Mouse (Mus musculus): ENCODE results near the gene Wls. TPM values are rescaled to one million over a fixed set of nuclear protein-coding genes. Genes with fewer than 3 reads are reported as not detected.
A peak's percentile ranks its signal among the peaks of the same experiment; 100 is the strongest.

The Wls gene
- 80.1 and 80.5 TPM in 2 replicates for polyA plus RNA-seq (2015; fragmentation: Nextera tagmentation; extraction: Ambion mirVana)

- Histone ChIP-seq H3K4me2 (peak within 1 kb of the TSS; percentile 93), H3K9me3 (no peaks in the 10 kb centered on the region), H3K36me3 (no peaks in the 10 kb centered on the region), H3K27ac (replicated peaks) (peak within 1 kb of the TSS; percentile 73), H3K9ac (peak within 1 kb of the TSS; percentile 75), H3K27me3 (0 out of 2 replicates have a peak, but pooled peaks cover 5% of the 10 kb centered on the region), H3K4me1 (replicated peaks) (peaks cover 20% of the 10 kb centered on the region), H3K4me3 (peak within 1 kb of the TSS; percentile 64)
- 0% methylated on average over 21 of the region's 21 CpGs for WGBS
- peak; percentile 93 for ATAC-seq (ENCODE audit: low read depth)
These were observed at the start of gene Wls for GRCm38 (mm10) chr3:159839481-159839880. TSS of gene Wls (plus strand) at chr3:159839672.

- no peaks in the 10 kb centered on the region for H3K4me1 ChIP-seq (replicated peaks)
- no peaks in the 10 kb centered on the region for H3K36me3 ChIP-seq
- H3K9me3 ChIP-seq, result no peaks in the 10 kb centered on the region
- H3K4me2 ChIP-seq, result no peak overlapping the region
- no peak overlapping the region for H3K27ac ChIP-seq (replicated peaks)
- WGBS, result 25% methylated on average over 2 of the region's 2 CpGs
- H3K9ac ChIP-seq, result no peak overlapping the region
- no peak for ATAC-seq (ENCODE audit: low read depth)
- no peaks in the 10 kb centered on the region for H3K27me3 ChIP-seq
- H3K4me3 ChIP-seq, result no peak overlapping the region
These were observed 49.7 kb upstream of the Wls start for GRCm38 (mm10) chr3:159789781-159790180.

DNA sequence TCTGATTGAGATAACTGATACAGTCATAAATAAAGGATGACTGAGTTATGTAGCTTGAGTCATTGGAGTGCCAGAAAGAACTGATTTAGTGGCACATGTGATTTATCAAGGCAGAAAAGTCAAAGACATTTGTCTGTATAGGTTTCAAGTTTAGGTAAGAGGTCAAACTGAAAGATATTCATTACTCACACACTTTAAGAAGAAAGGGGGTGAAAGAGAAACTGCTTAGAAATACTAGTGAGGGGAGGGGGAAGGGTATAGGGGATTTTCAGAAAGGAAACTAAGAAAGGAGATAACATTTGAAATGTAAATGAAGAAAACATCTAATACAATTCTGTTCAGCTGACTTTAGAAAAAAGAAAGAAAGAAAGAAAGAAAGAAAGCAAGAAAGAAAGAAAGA lies 7.9 kb upstream of the Wls start:
- peaks cover 8% of the 10 kb centered on the region; the same call in 1 of the 2 replicates for H3K9me3 ChIP-seq
- H3K36me3 ChIP-seq, result no peaks in the 10 kb centered on the region
- no peak for ATAC-seq (ENCODE audit: low read depth)
- H3K4me1 ChIP-seq (replicated peaks), result no peaks in the 10 kb centered on the region
- H3K27ac ChIP-seq (replicated peaks), result no peak overlapping the region
- H3K27me3 ChIP-seq, result no peaks in the 10 kb centered on the region
- H3K9ac ChIP-seq, result no peak overlapping the region
- no peak overlapping the region for H3K4me3 ChIP-seq
- no peak overlapping the region for H3K4me2 ChIP-seq

GRCm38 (mm10) chr3:159840002-159840816 lies 737 bp downstream of the Wls start:
- Histone ChIP-seq H3K4me1 (replicated peaks) (peaks cover 20% of the 10 kb centered on the region), H3K27ac (replicated peaks) (peak overlapping the region; percentile 73), H3K4me3 (peak overlapping the region; percentile 64), H3K4me2 (peak overlapping the region; percentile 93), H3K27me3 (0 out of 2 replicates have a peak, but pooled peaks cover 5% of the 10 kb centered on the region), H3K36me3 (no peaks in the 10 kb centered on the region), H3K9me3 (no peaks in the 10 kb centered on the region), H3K9ac (peak overlapping the region; percentile 75)
- under 1% methylated on average over 27 of the region's 27 CpGs for WGBS
- ATAC-seq (ENCODE audit: low read depth), result peak; percentile 78

GRCm38 (mm10) chr3:159840817-159841390 lies 1.4 kb downstream of the Wls start:
- 2% methylated on average over 12 of the region's 12 CpGs for WGBS
- Histone ChIP-seq H3K4me2 (peak overlapping the region; percentile 93), H3K4me1 (replicated peaks) (peaks cover 20% of the 10 kb centered on the region), H3K27me3 (0 out of 2 replicates have a peak, but pooled peaks cover 5% of the 10 kb centered on the region), H3K9ac (peak overlapping the region; percentile 75), H3K4me3 (peak overlapping the region; percentile 64), H3K27ac (replicated peaks) (0 out of 2 replicates have a peak overlapping the region, but pooled peaks have one; percentile 73), H3K9me3 (no peaks in the 10 kb centered on the region), H3K36me3 (no peaks in the 10 kb centered on the region)
- ATAC-seq (ENCODE audit: low read depth), result no peak

DNA sequence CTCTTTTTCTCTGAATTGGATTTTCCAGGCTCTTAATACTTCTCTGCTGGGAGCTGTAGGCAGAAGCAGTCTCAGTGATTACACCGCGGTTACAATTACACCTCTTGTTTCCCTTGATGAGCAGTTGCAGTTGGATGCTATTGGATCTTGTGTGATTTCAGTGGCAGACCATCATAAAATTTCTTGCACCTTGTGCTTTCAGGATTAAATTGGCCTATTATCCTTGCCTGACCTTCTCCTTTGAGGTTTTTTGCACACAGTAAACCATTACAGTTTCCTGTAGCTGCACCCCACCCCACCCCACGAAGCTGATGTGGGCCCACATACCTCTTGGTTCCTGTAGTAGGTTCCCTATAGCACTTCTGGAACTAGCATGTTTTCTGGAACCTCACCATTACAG lies 2.0 kb downstream of the Wls start:
- Histone ChIP-seq H3K27me3 (0 out of 2 replicates have a peak, but pooled peaks cover 5% of the 10 kb centered on the region), H3K9me3 (no peaks in the 10 kb centered on the region), H3K36me3 (no peaks in the 10 kb centered on the region), H3K4me3 (peak overlapping the region; percentile 64), H3K4me1 (replicated peaks) (peaks cover 20% of the 10 kb centered on the region), H3K4me2 (peak overlapping the region; percentile 93), H3K9ac (peak overlapping the region; percentile 75), H3K27ac (replicated peaks) (0 out of 2 replicates have a peak overlapping the region, but pooled peaks have one; percentile 10)
- ATAC-seq (ENCODE audit: low read depth), result no peak
- WGBS, result 2% methylated on average over 3 of the region's 3 CpGs

DNA sequence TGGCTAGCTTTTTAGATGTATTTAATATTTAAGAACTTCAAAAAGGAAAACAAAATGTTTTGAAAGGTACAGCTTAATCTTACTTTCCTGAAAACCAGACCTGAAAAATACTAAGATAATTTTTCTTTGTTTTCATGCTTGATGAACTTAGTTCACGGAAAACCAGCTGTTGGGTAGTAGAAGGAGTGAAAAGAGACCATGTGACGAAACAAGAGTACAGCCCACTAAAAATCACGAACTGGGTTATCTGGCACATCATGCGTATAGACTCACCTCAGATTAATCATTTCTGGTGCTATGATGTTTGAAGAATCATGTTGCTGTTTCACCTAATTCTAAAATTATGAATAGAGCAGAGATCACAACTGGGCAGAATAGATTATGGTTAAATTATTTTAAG lies 3.7 kb downstream of the Wls start:
- Histone ChIP-seq H3K27me3 (0 out of 2 replicates have a peak, but pooled peaks cover 5% of the 10 kb centered on the region), H3K4me2 (no peak overlapping the region)
- 81% methylated on average over 4 of the region's 4 CpGs for WGBS

GRCm38 (mm10) chr3:159847410-159848016 lies 8.0 kb downstream of the Wls start:
- H3K4me1 ChIP-seq (replicated peaks), result peaks cover 9% of the 10 kb centered on the region
- H3K4me3 ChIP-seq, result no peak overlapping the region
- no peak for ATAC-seq (ENCODE audit: low read depth)
- no peaks in the 10 kb centered on the region for H3K36me3 ChIP-seq
- H3K27ac ChIP-seq (replicated peaks), result no peak overlapping the region
- no peak overlapping the region for H3K9ac ChIP-seq
- no peaks in the 10 kb centered on the region for H3K9me3 ChIP-seq
- no peak overlapping the region for H3K4me2 ChIP-seq
- no peaks in the 10 kb centered on the region for H3K27me3 ChIP-seq
- 73% methylated on average over 2 of the region's 2 CpGs for WGBS

More for the DNA sequence above, 3.7 kb downstream of the Wls start:
- H3K9ac ChIP-seq, result no peak overlapping the region
- ATAC-seq (ENCODE audit: low read depth), result no peak
- no peak overlapping the region for H3K27ac ChIP-seq (replicated peaks)
- H3K4me3 ChIP-seq, result no peak overlapping the region
- no peaks in the 10 kb centered on the region for H3K9me3 ChIP-seq
- peaks cover 20% of the 10 kb centered on the region for H3K4me1 ChIP-seq (replicated peaks)
- no peaks in the 10 kb centered on the region for H3K36me3 ChIP-seq

GRCm38 (mm10) chr3:159848156-159848555 lies 8.7 kb downstream of the Wls start:
- Histone ChIP-seq H3K27me3 (no peaks in the 10 kb centered on the region), H3K27ac (replicated peaks) (no peak overlapping the region), H3K36me3 (no peaks in the 10 kb centered on the region), H3K9ac (no peak overlapping the region), H3K4me3 (no peak overlapping the region), H3K9me3 (no peaks in the 10 kb centered on the region), H3K4me2 (no peak overlapping the region), H3K4me1 (replicated peaks) (peaks cover 9% of the 10 kb centered on the region)
- no peak for ATAC-seq (ENCODE audit: low read depth)

DNA sequence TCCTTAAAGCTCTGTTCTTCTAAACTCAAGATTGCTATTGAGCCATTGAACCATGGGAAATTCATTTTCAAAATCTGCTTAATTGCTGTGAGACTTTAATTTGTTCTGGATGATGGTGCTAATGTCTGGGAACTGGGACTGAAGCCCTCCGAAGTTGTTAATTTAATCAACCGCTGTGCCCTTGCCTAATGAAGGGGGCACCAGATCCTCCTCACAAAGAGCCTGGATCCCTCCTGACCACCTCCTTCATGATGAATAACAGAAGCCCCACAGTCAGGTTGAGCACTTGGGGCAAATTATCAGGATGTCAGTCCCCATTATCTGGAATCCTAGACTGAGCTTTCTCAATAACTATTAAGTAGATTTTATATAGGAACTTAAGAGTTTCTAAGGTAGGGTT lies 12.0 kb downstream of the Wls start:
- H3K4me1 ChIP-seq (replicated peaks), result peaks cover 9% of the 10 kb centered on the region
- H3K36me3 ChIP-seq, result no peaks in the 10 kb centered on the region
- no peaks in the 10 kb centered on the region for H3K9me3 ChIP-seq
- peak; percentile 75 for ATAC-seq (ENCODE audit: low read depth)
- WGBS, result 23% methylated on average over 2 of the region's 2 CpGs
- no peak overlapping the region for H3K4me2 ChIP-seq
- H3K4me3 ChIP-seq, result no peak overlapping the region
- H3K9ac ChIP-seq, result no peak overlapping the region
- H3K27me3 ChIP-seq, result no peaks in the 10 kb centered on the region
- H3K27ac ChIP-seq (replicated peaks), result no peak overlapping the region

DNA sequence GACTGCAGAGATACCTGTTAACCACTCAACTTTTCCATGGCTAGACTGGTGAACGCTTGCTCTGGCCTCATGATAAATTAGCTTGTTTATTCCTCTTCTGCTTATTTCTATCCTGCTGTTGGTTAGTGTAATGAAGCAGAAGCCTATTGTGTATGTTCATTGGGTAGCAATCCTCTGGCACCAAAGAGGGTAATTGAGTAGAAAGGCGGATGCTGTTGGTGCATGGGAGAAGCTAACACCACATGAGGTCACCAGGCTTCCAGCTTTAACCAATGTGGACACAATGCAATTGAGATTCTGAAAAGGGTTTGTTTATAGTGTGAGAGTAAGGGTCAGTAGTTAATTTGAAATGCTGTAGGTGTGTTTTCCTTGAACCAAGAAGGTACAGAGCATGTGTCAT lies 12.5 kb downstream of the Wls start:
- Histone ChIP-seq H3K4me3 (no peak overlapping the region), H3K36me3 (no peaks in the 10 kb centered on the region), H3K9ac (no peak overlapping the region), H3K4me1 (replicated peaks) (peaks cover 9% of the 10 kb centered on the region), H3K27me3 (no peaks in the 10 kb centered on the region), H3K27ac (replicated peaks) (no peak overlapping the region), H3K4me2 (no peak overlapping the region), H3K9me3 (no peaks in the 10 kb centered on the region)
- peak; percentile 87 for ATAC-seq (ENCODE audit: low read depth)
- 16% methylated on average over 2 of the region's 2 CpGs for WGBS

- H3K36me3 ChIP-seq, result no peaks in the 10 kb centered on the region
- H3K27ac ChIP-seq (replicated peaks), result no peak overlapping the region
- peaks cover under 1% of the 10 kb centered on the region; the same call in 1 of the 2 replicates for H3K4me1 ChIP-seq (replicated peaks)
- H3K4me2 ChIP-seq, result no peak overlapping the region
- H3K4me3 ChIP-seq, result no peak overlapping the region
- H3K9ac ChIP-seq, result no peak overlapping the region
- no peaks in the 10 kb centered on the region for H3K9me3 ChIP-seq
- no peaks in the 10 kb centered on the region for H3K27me3 ChIP-seq
- ATAC-seq (ENCODE audit: low read depth), result no peak
- WGBS, result 31% methylated on average over 1 of the region's 1 CpGs
These were observed 17.6 kb downstream of the Wls start for GRCm38 (mm10) chr3:159857112-159857511.

Measured in neural tube, embryonic 13.5 days (tissue).